Mouse (Mus musculus) right cerebral cortex, postnatal 36 days (tissue): ENCODE results near the gene Stip1.
"Not testable (repeated sequence)": the region's sequence is repeated elsewhere in the genome, so short reads cannot be mapped to it uniquely, and the experiment has no call there.

ENCODE experiments used
- DNase-seq, 2 experiments: peaks; one replicate each; pipeline ENCODE4 v3.0.0; 2022; ENCODE audit warnings: low spot score in 2 of 2, mixed read lengths in 1 of 2

The Stip1 gene

GRCm38 (mm10) chr19:7014481-7015135 is 25.2 kb downstream of the Stip1 start:
- no peak for DNase-seq

- no peak for DNase-seq
These were observed 25.8 kb downstream of the Stip1 start for GRCm38 (mm10) chr19:7013984-7014383.

DNA sequence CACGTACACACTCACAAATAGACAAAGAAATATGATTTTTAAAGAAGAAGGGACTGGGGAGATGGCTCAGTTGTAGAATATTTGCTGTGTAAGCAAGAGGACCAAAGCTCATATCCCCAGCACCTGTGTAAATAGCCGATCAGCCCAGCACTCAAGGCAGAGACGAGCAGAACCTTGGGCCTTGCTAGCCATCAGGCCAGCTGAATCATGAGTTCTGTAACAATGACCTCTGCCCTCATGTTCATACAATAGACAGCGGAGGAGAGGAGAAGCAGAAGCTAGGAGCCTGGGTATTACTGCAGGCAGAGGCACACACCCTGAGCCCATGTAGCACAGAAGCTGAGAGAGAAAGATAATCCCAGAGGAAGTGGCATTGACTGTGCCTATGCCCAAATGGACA is 27.3 kb downstream of the Stip1 start:
- no peak for DNase-seq

DNA sequence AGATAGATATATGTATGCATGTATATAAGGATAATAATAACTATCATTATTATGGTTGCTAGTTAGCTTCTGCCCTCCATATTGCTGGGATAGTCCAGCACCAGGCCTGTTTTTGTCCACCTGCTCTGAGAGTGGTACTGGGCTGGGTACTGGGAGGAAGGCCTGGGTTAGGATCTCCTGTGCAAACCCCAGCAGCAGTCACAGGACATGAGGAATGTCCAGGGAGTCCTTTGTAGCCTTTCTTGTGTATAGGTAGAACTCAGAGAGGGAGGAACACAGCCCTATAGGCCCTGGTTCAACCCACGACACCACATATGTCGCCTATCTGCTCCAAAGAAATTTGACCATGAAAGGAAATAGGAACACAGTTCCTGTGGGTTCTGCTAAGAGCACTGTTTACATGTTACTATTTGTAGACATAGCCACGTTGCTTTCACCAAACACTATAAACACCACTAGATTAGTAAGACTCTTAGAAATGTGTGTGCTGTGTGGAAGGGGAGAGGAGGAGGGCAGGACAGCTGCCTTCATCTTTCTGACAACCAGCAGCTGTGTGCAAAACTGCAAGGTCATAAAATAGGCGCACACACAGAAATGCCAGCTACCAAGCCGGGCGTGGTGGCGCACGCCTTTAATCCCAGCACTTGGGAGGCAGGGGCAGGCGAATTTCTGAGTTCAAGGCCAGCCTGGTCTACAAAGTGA is 32.7 kb downstream of the Stip1 start:
- DNase-seq = no peak

- DNase-seq = no peak
These were observed 40.3 kb downstream of the Stip1 start for GRCm38 (mm10) chr19:6999360-7000063.

DNA sequence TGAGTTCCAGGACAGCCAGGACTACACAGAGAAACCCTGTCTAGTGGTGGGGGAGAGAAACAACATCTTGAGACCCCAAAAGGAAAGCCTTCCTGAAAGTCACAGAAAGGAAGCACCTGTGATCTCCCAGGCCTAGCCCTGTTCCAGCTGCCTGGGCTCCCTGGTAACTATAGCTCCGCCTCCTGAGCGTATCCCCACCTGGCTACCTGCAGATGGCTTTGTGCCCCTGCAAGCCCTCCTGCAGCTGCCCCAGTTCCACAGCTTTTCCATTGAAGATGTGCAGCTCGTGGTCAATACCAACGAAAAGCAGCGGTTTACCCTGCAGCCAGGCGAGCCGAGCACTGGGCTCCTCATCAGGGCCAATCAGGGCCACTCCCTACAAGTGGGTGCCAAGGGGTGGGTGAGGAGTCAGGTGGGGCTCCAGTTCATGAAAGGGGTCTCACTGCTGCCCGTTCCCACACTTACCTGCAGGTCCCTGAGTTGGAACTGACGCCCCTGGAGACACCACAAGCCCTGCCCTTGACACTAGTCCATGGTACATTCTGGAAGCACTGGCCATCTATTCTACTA is 42.0 kb downstream of the Stip1 start:
- no peak for DNase-seq

DNA sequence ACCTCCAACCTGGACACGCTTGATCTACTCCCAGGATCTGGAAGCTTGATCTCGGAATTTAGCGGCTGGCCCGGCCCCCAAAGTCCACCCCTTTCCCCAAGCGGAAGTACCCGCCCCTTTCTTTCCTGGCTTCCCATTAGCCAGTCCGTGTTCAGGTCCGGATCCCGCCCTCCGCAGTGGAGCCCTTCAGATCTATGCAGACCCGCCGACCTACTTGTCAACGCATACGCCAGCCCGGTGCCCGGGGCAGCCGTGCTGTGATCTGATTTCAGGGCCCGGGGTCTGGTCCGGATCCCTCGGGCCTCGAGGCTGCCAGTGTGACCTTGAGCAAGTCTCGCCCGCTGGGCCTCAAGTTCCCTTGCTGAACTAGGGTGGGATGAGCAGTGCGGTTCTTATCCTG is 43.8 kb downstream of the Stip1 start, which contains the start of the genes Nudt22 and Trpt1:
TSS of gene Nudt22 (minus strand) at position 112 of the 400 bp plus-strand sequence.
TSS of gene Trpt1 (plus strand) at position 126 of the 400 bp plus-strand sequence.
- DNase-seq = peak; percentile 75 to 83

GRCm38 (mm10) chr19:6995255-6995991 is 44.3 kb downstream of the Stip1 start:
- DNase-seq = no peak

DNA sequence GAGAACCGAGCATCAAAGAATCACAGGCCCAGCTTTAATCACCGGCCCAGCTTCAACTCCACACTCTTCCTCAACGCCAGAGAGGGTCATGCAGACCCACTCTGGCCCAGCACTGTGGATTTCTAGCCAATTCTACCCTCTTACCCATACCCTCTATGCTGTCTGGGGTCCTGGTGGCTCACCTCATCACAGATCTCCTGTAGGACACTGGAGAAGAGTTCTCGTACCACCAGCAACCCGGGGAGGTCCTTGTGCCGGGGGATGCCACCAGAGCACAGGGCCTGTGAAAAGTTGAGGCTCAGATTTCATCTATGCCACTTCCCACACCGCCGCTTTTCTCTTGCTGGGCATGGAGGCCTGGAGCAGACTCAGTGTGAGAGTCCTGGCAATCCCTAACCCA is 45.3 kb downstream of the Stip1 start:
- DNase-seq = no peak

- DNase-seq = no peak
These were observed 45.8 kb downstream of the Stip1 start for GRCm38 (mm10) chr19:6994002-6994401.

GRCm38 (mm10) chr19:6993011-6993770 is 46.6 kb downstream of the Stip1 start:
- DNase-seq = no peak

- peak; percentile 93 to 97 for DNase-seq
These were observed 47.5 kb downstream of the Stip1 start, which contains the start of gene Dnajc4 for GRCm38 (mm10) chr19:6992011-6992858. Gene Dnajc4, minus strand, starts transcription at chr19:6992572.

- DNase-seq = not testable (repeated sequence)
These were observed 48.6 kb downstream of the Stip1 start for GRCm38 (mm10) chr19:6991166-6991565.

- DNase-seq = no peak
These were observed 49.1 kb downstream of the Stip1 start for GRCm38 (mm10) chr19:6990712-6991111.

GRCm38 (mm10) chr19:6989251-6989650 is 50.5 kb downstream of the Stip1 start:
- no peak for DNase-seq

GRCm38 (mm10) chr19:6987904-6988285 is 51.9 kb downstream of the Stip1 start:
- no peak for DNase-seq

- DNase-seq = peak in 1 of 2 experiments; percentile 54
These were observed 52.5 kb downstream of the Stip1 start, which contains the start of gene Vegfb for GRCm38 (mm10) chr19:6987061-6987903. Gene Vegfb, minus strand, starts transcription at chr19:6987651.

- no peak for DNase-seq
These were observed 53.6 kb downstream of the Stip1 start for GRCm38 (mm10) chr19:6985951-6986708.
